Mouse (Mus musculus): ENCODE measurements at regions not wholly inside any gene's neighbourhood (a gene's known extent, or its start where the extent isn't known, plus 50 kb on each side); places are given as distances from the start of the nearest gene placed in this dataset.

- DNase-seq (ENCODE audit: low read depth, low spot score): no peak
Measured at GRCm38 (mm10) chr17:41525101-41525500, 590.3 kb upstream of the Cenpq start.

GRCm38 (mm10) chr17:41512041-41512440 lies 577.2 kb upstream of the Cenpq start:
- DNase-seq (ENCODE audit: low read depth, low spot score): peak; percentile 13

- DNase-seq (ENCODE audit: low read depth, low spot score): peak; percentile 34
Measured at GRCm38 (mm10) chr17:41505000-41505399, 570.2 kb upstream of the Cenpq start.

All from brain, adult 2 months (tissue).